Mouse (Mus musculus): ENCODE measurements around the gene Igsf21. TPM values are rescaled to one million over a fixed set of nuclear protein-coding genes. Genes with fewer than 3 reads are reported as not detected.

The Igsf21 gene
- polyA plus RNA-seq, 1 experiment from 2014 or later = 0.20 TPM

DNA sequence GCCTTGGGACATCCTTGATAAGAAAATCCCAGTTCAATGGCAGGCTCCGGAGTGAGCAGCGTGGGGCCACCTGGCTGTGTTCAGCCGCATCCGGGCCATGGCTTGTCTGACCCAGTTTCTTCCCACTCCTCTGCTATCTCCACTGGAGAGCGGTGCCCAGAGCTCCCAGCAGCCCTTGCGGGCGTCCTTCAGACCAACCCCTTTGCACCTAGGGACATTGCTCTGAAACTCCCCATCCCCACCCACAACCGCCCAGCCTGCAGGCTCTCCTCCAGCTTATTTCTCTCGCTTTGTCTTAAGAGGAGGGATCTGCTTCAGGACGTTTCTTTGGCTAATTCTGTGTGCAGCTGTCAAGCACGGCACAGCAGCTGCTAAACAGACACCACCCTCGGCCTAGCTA, 202.6 kb downstream of the Igsf21 start:
- 26% methylated on average over 12 of the region's 12 CpGs for WGBS
- no peak overlapping the region for H3K9ac ChIP-seq (ENCODE audit: low read length)
- H3K36me3 ChIP-seq (ENCODE audit: control insufficient read depth, insufficient read depth) = no peaks in the 10 kb centered on the region
- H3K27me3 ChIP-seq (ENCODE audit: control insufficient read depth, insufficient read depth, low read length) = peaks cover 12% of the 10 kb centered on the region
- no peak overlapping the region for H3K4me2 ChIP-seq (ENCODE audit: low read depth, low read length)
- H3K27ac ChIP-seq (ENCODE audit: low read length) = no peak overlapping the region
- peaks cover 7% of the 10 kb centered on the region for H3K9me3 ChIP-seq (replicated peaks; ENCODE audit: control insufficient read depth, low read length)
- H3K4me3 ChIP-seq (ENCODE audit: low read length) = no peak overlapping the region
- ATAC-seq (replicated peaks; ENCODE audit: extremely low read depth, insufficient read depth, low FRiP score) = no peak; the same call in 1 of the 2 replicates
- no peaks in the 10 kb centered on the region for H3K4me1 ChIP-seq (ENCODE audit: control insufficient read depth, insufficient read depth, low read length)

- Histone ChIP-seq H3K27me3 (ENCODE audit: control insufficient read depth, insufficient read depth, low read length) (peaks cover 53% of the 10 kb centered on the region), H3K4me2 (ENCODE audit: low read depth, low read length) (no peak overlapping the region), H3K4me3 (ENCODE audit: low read length) (no peak overlapping the region)
Measured at GRCm38 (mm10) chr4:140038586-140039411, 207.8 kb downstream of the Igsf21 start.

GRCm38 (mm10) chr4:140037784-140038387, 208.7 kb downstream of the Igsf21 start:
- H3K27ac ChIP-seq (ENCODE audit: low read length) = no peak overlapping the region
- peaks cover 7% of the 10 kb centered on the region for H3K9me3 ChIP-seq (replicated peaks; ENCODE audit: control insufficient read depth, low read length)
- ATAC-seq (replicated peaks; ENCODE audit: extremely low read depth, insufficient read depth, low FRiP score) = no peak
- no peak overlapping the region for H3K9ac ChIP-seq (ENCODE audit: low read length)
- no peaks in the 10 kb centered on the region for H3K36me3 ChIP-seq (ENCODE audit: control insufficient read depth, insufficient read depth)
- WGBS = 4% methylated on average over 13 of the region's 13 CpGs
- H3K4me2 ChIP-seq (ENCODE audit: low read depth, low read length) = no peak overlapping the region
- H3K4me1 ChIP-seq (ENCODE audit: control insufficient read depth, insufficient read depth, low read length) = peaks cover 2% of the 10 kb centered on the region; the same call in 1 of the 2 replicates
- H3K27me3 ChIP-seq (ENCODE audit: control insufficient read depth, insufficient read depth, low read length) = peaks cover 53% of the 10 kb centered on the region
- H3K4me3 ChIP-seq (ENCODE audit: low read length) = no peak overlapping the region

More at GRCm38 (mm10) chr4:140038586-140039411, 207.8 kb downstream of the Igsf21 start:
- Histone ChIP-seq H3K9ac (ENCODE audit: low read length) (no peak overlapping the region), H3K27ac (ENCODE audit: low read length) (no peak overlapping the region), H3K36me3 (ENCODE audit: control insufficient read depth, insufficient read depth) (no peaks in the 10 kb centered on the region), H3K9me3 (replicated peaks; ENCODE audit: control insufficient read depth, low read length) (peaks cover 7% of the 10 kb centered on the region), H3K4me1 (ENCODE audit: control insufficient read depth, insufficient read depth, low read length) (peaks cover 2% of the 10 kb centered on the region; the same call in 1 of the 2 replicates)
- ATAC-seq (replicated peaks; ENCODE audit: extremely low read depth, insufficient read depth, low FRiP score) = no peak
- WGBS = 6% methylated on average over 26 of the region's 26 CpGs

GRCm38 (mm10) chr4:140035232-140035631, 211.4 kb downstream of the Igsf21 start:
- ATAC-seq (replicated peaks; ENCODE audit: extremely low read depth, insufficient read depth, low FRiP score) = no peak
- Histone ChIP-seq H3K4me2 (ENCODE audit: low read depth, low read length) (no peak overlapping the region), H3K4me3 (ENCODE audit: low read length) (no peak overlapping the region), H3K27ac (ENCODE audit: low read length) (no peak overlapping the region), H3K9me3 (replicated peaks; ENCODE audit: control insufficient read depth, low read length) (peaks cover under 1% of the 10 kb centered on the region), H3K36me3 (ENCODE audit: control insufficient read depth, insufficient read depth) (no peaks in the 10 kb centered on the region), H3K4me1 (ENCODE audit: control insufficient read depth, insufficient read depth, low read length) (peaks cover 2% of the 10 kb centered on the region; the same call in 1 of the 2 replicates), H3K9ac (ENCODE audit: low read length) (no peak overlapping the region), H3K27me3 (ENCODE audit: control insufficient read depth, insufficient read depth, low read length) (peaks cover 53% of the 10 kb centered on the region)
- 58% methylated on average over 15 of the region's 15 CpGs for WGBS

GRCm38 (mm10) chr4:140033394-140033793, 213.2 kb downstream of the Igsf21 start:
- Histone ChIP-seq H3K4me3 (ENCODE audit: low read length) (no peak overlapping the region), H3K36me3 (ENCODE audit: control insufficient read depth, insufficient read depth) (no peaks in the 10 kb centered on the region), H3K27ac (ENCODE audit: low read length) (no peak overlapping the region), H3K4me1 (ENCODE audit: control insufficient read depth, insufficient read depth, low read length) (peaks cover 2% of the 10 kb centered on the region; the same call in 1 of the 2 replicates), H3K9me3 (replicated peaks; ENCODE audit: control insufficient read depth, low read length) (no peaks in the 10 kb centered on the region), H3K9ac (ENCODE audit: low read length) (no peak overlapping the region), H3K4me2 (ENCODE audit: low read depth, low read length) (no peak overlapping the region), H3K27me3 (ENCODE audit: control insufficient read depth, insufficient read depth, low read length) (peaks cover 35% of the 10 kb centered on the region)
- 30% methylated on average over 7 of the region's 7 CpGs for WGBS
- ATAC-seq (replicated peaks; ENCODE audit: extremely low read depth, insufficient read depth, low FRiP score) = no peak

- Histone ChIP-seq H3K4me3 (ENCODE audit: low read length) (no peak overlapping the region), H3K27me3 (ENCODE audit: control insufficient read depth, insufficient read depth, low read length) (peaks cover 11% of the 10 kb centered on the region), H3K4me1 (ENCODE audit: control insufficient read depth, insufficient read depth, low read length) (no peaks in the 10 kb centered on the region), H3K36me3 (ENCODE audit: control insufficient read depth, insufficient read depth) (no peaks in the 10 kb centered on the region), H3K27ac (ENCODE audit: low read length) (no peak overlapping the region), H3K4me2 (ENCODE audit: low read depth, low read length) (no peak overlapping the region), H3K9ac (ENCODE audit: low read length) (no peak overlapping the region), H3K9me3 (replicated peaks; ENCODE audit: control insufficient read depth, low read length) (no peaks in the 10 kb centered on the region)
- WGBS = 33% methylated on average over 5 of the region's 6 CpGs
- no peak for ATAC-seq (replicated peaks; ENCODE audit: extremely low read depth, insufficient read depth, low FRiP score)
Measured at GRCm38 (mm10) chr4:140030415-140030814, 216.2 kb downstream of the Igsf21 start.

DNA sequence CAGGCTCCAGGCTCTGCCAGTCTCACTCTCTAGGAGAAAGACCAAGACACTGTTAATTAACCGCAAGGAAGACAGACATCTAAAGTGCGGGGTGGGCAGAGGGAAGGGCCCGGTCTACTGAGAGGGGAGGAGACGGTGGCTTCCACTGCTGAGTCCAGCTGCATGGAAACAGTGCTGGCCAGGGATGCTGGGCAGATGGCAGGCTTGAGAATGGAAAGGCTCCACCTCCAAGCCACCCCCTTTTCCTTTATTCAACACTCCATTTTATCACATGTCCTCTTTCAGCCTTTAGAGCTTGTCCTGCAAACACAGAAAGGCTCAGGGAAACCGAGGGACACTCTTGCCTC, 216.6 kb downstream of the Igsf21 start:
- Histone ChIP-seq H3K4me2 (ENCODE audit: low read depth, low read length) (no peak overlapping the region), H3K9me3 (replicated peaks; ENCODE audit: control insufficient read depth, low read length) (no peaks in the 10 kb centered on the region), H3K4me3 (ENCODE audit: low read length) (no peak overlapping the region), H3K9ac (ENCODE audit: low read length) (no peak overlapping the region), H3K4me1 (ENCODE audit: control insufficient read depth, insufficient read depth, low read length) (no peaks in the 10 kb centered on the region), H3K36me3 (ENCODE audit: control insufficient read depth, insufficient read depth) (no peaks in the 10 kb centered on the region), H3K27ac (ENCODE audit: low read length) (no peak overlapping the region), H3K27me3 (ENCODE audit: control insufficient read depth, insufficient read depth, low read length) (peaks cover 8% of the 10 kb centered on the region)
- 51% methylated on average over 5 of the region's 5 CpGs for WGBS
- no peak for ATAC-seq (replicated peaks; ENCODE audit: extremely low read depth, insufficient read depth, low FRiP score)

DNA sequence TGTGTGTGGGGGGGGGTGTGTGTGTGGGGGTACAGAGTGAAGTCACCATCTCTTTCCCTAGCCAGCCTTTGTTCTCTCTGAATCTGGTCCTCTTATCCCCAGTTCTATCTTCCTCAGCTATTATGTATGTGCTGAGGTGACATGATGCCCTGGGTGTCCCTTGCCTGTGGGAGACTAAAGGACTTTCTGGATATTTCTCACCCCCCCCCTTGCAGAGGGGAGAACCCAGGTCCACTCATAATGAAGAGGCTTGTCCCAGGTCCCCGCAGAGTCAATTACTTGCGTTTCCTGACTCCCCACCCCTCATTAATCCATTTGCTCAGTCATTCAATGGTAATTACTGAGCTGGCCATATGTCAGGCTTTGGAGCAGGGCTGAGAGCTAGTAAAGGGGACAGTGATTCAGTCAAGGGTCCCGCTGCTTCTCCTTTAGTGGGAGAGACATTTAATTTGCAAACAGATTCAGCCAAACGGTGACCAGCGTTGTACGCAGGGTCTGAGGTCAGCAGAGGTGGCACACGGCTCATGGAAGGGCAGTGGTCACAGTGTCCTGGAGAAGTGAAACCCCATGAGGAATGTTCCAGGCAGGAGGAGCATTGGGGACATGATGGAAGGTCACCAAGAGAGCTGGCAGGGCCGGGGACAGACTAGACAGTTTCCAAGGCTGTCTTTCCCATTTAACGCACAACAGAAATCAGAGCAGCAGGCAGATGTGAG, 217.1 kb downstream of the Igsf21 start:
- no peak overlapping the region for H3K4me2 ChIP-seq (ENCODE audit: low read depth, low read length)
- ATAC-seq (replicated peaks; ENCODE audit: extremely low read depth, insufficient read depth, low FRiP score) = no peak
- H3K9ac ChIP-seq (ENCODE audit: low read length) = no peak overlapping the region
- 52% methylated on average over 9 of the region's 9 CpGs for WGBS
- no peak overlapping the region for H3K4me3 ChIP-seq (ENCODE audit: low read length)
- no peaks in the 10 kb centered on the region for H3K9me3 ChIP-seq (replicated peaks; ENCODE audit: control insufficient read depth, low read length)
- no peak overlapping the region for H3K27ac ChIP-seq (ENCODE audit: low read length)
- H3K4me1 ChIP-seq (ENCODE audit: control insufficient read depth, insufficient read depth, low read length) = no peaks in the 10 kb centered on the region
- peaks cover 3% of the 10 kb centered on the region for H3K27me3 ChIP-seq (ENCODE audit: control insufficient read depth, insufficient read depth, low read length)
- H3K36me3 ChIP-seq (ENCODE audit: control insufficient read depth, insufficient read depth) = no peaks in the 10 kb centered on the region

DNA sequence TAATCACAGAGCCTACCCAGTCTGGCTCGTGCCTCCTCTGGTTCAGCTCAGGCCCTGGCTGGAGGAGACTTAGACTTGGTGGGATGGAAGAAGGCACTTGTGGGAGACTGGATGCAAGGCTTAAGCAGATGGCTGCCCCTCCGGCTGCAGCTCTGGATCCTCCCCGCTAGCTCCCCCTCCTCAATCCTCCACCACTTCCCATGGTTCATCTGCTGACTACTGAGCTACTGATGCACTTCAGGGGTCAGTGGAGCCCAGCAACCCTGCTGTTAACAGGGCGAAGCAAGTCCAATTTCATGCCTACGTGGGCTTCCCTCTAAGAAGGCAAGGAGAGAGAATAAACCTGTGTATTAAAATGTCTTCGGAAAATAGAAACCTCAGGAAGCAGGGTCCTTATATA, 222.8 kb downstream of the Igsf21 start:
- ATAC-seq (replicated peaks; ENCODE audit: extremely low read depth, insufficient read depth, low FRiP score) = no peak
- 68% methylated on average over 6 of the region's 6 CpGs for WGBS
- Histone ChIP-seq H3K27ac (ENCODE audit: low read length) (no peak overlapping the region), H3K4me1 (ENCODE audit: control insufficient read depth, insufficient read depth, low read length) (no peaks in the 10 kb centered on the region), H3K27me3 (ENCODE audit: control insufficient read depth, insufficient read depth, low read length) (no peaks in the 10 kb centered on the region; the same call in 1 of the 2 replicates), H3K4me3 (ENCODE audit: low read length) (no peak overlapping the region), H3K9me3 (replicated peaks; ENCODE audit: control insufficient read depth, low read length) (no peaks in the 10 kb centered on the region), H3K9ac (ENCODE audit: low read length) (no peak overlapping the region), H3K36me3 (ENCODE audit: control insufficient read depth, insufficient read depth) (no peaks in the 10 kb centered on the region), H3K4me2 (ENCODE audit: low read depth, low read length) (no peak overlapping the region)

Measured in heart, embryonic 16.5 days (tissue).